8 mouse cellular contexts compared by ENCODE assay signal in genomic region chr14:7314661-7315060, GRCm38 (mm10). TPM values are rescaled to one million over a fixed set of nuclear protein-coding genes. Genes with fewer than 3 reads are reported as not detected.
DNase-seq lines count a peak whose midpoint lies in the region; ATAC-seq and TF ChIP-seq lines count a peak whose summit lies in the region.
"Not testable (repeated sequence)": the region's sequence is repeated elsewhere in the genome, so short reads cannot be mapped to it uniquely, and the experiment has no call there.

Gm3739 (minus strand) TSS chr14:7315049.

- peak within 1 kb of the TSS; percentile 74 for H3K4me2 ChIP-seq in embryonic facial prominence, embryonic 13.5 days
- H3K4me2 ChIP-seq in limb, embryonic 12.5 days: peak within 1 kb of the TSS; percentile 70
- peak within 1 kb of the TSS; percentile 61 for H3K4me2 ChIP-seq in midbrain, embryonic 13.5 days (replicated peaks)

- H3K4me3 ChIP-seq in embryonic facial prominence, embryonic 13.5 days: peak within 1 kb of the TSS; percentile 48
- peak within 1 kb of the TSS; percentile 60 for H3K4me3 ChIP-seq in hindbrain, embryonic 10.5 days
- H3K4me3 ChIP-seq in limb, embryonic 12.5 days (replicated peaks): peak within 1 kb of the TSS; percentile 51
- peak within 1 kb of the TSS; percentile 53 for H3K4me3 ChIP-seq in midbrain, embryonic 13.5 days (replicated peaks)
- peak within 1 kb of the TSS; percentile 45; the same call in 1 of the 2 replicates for H3K4me3 ChIP-seq in spleen, adult 2 months (ENCODE audit: extremely low read depth, insufficient read depth, insufficient read length)

- not testable (repeated sequence) for H3K27ac ChIP-seq in embryonic facial prominence, embryonic 13.5 days; limb, embryonic 12.5 days; spleen, adult 2 months (ENCODE audit: insufficient read depth, low read length)
- peak within 1 kb of the TSS; percentile 87 for H3K27ac ChIP-seq in hindbrain, embryonic 10.5 days
- peak within 1 kb of the TSS; percentile 53; the same call in 1 of the 2 replicates for H3K27ac ChIP-seq in midbrain, embryonic 13.5 days

- H3K36me3 ChIP-seq in embryonic facial prominence, embryonic 13.5 days; hindbrain, embryonic 10.5 days; limb, embryonic 12.5 days; midbrain, embryonic 13.5 days; spleen, adult 2 months (ENCODE audit: control insufficient read depth, insufficient read depth, low read length): not testable (repeated sequence)

- WGBS in embryonic facial prominence, embryonic 13.5 days: 0% methylated on average over 12 of the region's 35 CpGs
- 0% methylated on average over 11 of the region's 35 CpGs for WGBS in hindbrain, embryonic 10.5 days
- WGBS in limb, embryonic 12.5 days: under 1% methylated on average over 13 of the region's 35 CpGs
- 0% methylated on average over 9 of the region's 35 CpGs for WGBS in midbrain, embryonic 13.5 days
- under 1% methylated on average over 23 of the region's 35 CpGs for WGBS in spleen, adult 2 months

- H3K9ac ChIP-seq in embryonic facial prominence, embryonic 13.5 days: peak within 1 kb of the TSS; percentile 64
- H3K9ac ChIP-seq in limb, embryonic 12.5 days (replicated peaks): peak within 1 kb of the TSS; percentile 60
- H3K9ac ChIP-seq in midbrain, embryonic 13.5 days (replicated peaks): peak within 1 kb of the TSS; percentile 73

- H3K4me1 ChIP-seq in embryonic facial prominence, embryonic 13.5 days; hindbrain, embryonic 10.5 days (replicated peaks); limb, embryonic 12.5 days (replicated peaks); midbrain, embryonic 13.5 days (replicated peaks); spleen, adult 2 months (ENCODE audit: control insufficient read depth, insufficient read depth, insufficient read length): not testable (repeated sequence)

- DNase-seq in T-cell, adult 2 months (ENCODE audit: low spot score): peak; percentile 0
- peak; percentile 96 for DNase-seq in heart, adult 11 months
- not testable (repeated sequence) for DNase-seq in hindbrain, embryonic 10.5 days (ENCODE audit: low spot score); spleen, adult 2 months (ENCODE audit: low read depth in 1 of 2, low spot score in 2 of 2)
- peak; percentile 33 for DNase-seq in kidney, postnatal 10 days

- not testable (repeated sequence) for ATAC-seq in embryonic facial prominence, embryonic 13.5 days (ENCODE audit: insufficient number of reproducible peaks, insufficient read depth, low FRiP score, low TSS enrichment, low read depth); limb, embryonic 12.5 days (ENCODE audit: insufficient number of reproducible peaks, insufficient read depth, low FRiP score, low TSS enrichment, low read depth); midbrain, embryonic 13.5 days

- TF ChIP-seq CTCF in spleen, adult 2 months (IDR thresholded peaks at IDR 0.05; ENCODE audit: extremely low read depth, insufficient read depth, insufficient read length, insufficient replicate concordance): not testable (repeated sequence)

- H3K27me3 ChIP-seq in embryonic facial prominence, embryonic 13.5 days; hindbrain, embryonic 10.5 days (ENCODE audit: insufficient read depth, poor library complexity, severe bottlenecking); limb, embryonic 12.5 days; midbrain, embryonic 13.5 days; spleen, adult 2 months (ENCODE audit: control insufficient read depth, insufficient read depth, low read length): not testable (repeated sequence)

- TF ChIP-seq POLR2A in spleen, adult 2 months (IDR thresholded peaks at IDR 0.05; ENCODE audit: low read depth, low read length): not testable (repeated sequence)

- not testable (repeated sequence) for H3K9me3 ChIP-seq in embryonic facial prominence, embryonic 13.5 days; hindbrain, embryonic 10.5 days; limb, embryonic 12.5 days; midbrain, embryonic 13.5 days

RNA-seq across cellular contexts. Expression of gene Gm3739, which starts in this region (rescaled TPM):
- 0.54 and 1.3 TPM in 2 replicates for polyA plus RNA-seq in embryonic facial prominence, embryonic 13.5 days (2015; fragmentation: Nextera tagmentation; extraction: Ambion mirVana)
- polyA plus RNA-seq in hindbrain, embryonic 10.5 days (2016; fragmentation: Nextera tagmentation; extraction: Ambion mirVana): 1.6 and 2.5 TPM in 2 replicates
- polyA plus RNA-seq in limb, embryonic 12.5 days (2016; fragmentation: Nextera tagmentation; extraction: Ambion mirVana): 1.0 and 1.3 TPM in 2 replicates
- polyA plus RNA-seq in midbrain, embryonic 13.5 days (2015; fragmentation: Nextera tagmentation; extraction: Ambion mirVana): 4.2 and 5.2 TPM in 2 replicates
- polyA plus RNA-seq in spleen, adult 2 months (2012; rRNA removed): 0.09 TPM in 1 of 2 replicates, not detected in the other
